Mouse (Mus musculus): ENCODE results near the gene Rbmxl1.

The Rbmxl1 gene

GRCm38 (mm10) chr8:78493031-78493430 is 15.7 kb downstream of the Rbmxl1 start:
- DNase-seq (ENCODE audit: low spot score), result no peak

- DNase-seq (ENCODE audit: low spot score), result no peak
Observed at GRCm38 (mm10) chr8:78489733-78490132, 19.0 kb downstream of the Rbmxl1 start.

GRCm38 (mm10) chr8:78477051-78477829 is 31.5 kb downstream of the Rbmxl1 start:
- DNase-seq (ENCODE audit: low spot score), result no peak

DNA sequence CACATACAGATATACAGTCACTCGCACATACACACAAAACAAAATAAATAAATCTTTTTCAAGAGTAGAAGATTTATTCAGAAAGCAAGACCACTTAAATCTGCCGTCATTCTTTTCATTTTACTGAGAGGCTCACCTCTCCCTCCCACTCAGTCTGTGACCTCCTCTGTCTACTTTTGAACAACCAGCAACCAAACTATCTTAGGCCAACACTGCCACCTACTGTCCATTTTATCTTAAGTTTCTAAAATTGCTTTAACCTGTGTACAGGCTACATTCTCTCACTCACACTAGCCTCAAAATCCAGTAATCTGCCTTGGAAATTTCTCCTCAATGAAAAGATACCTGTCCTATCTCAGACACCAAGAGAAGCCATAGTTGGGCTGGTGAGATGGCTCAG is 40.8 kb downstream of the Rbmxl1 start:
- no peak for DNase-seq (ENCODE audit: low spot score)

- no peak for DNase-seq (ENCODE audit: low spot score)
Observed at GRCm38 (mm10) chr8:78463941-78464340, 44.8 kb downstream of the Rbmxl1 start.

DNA sequence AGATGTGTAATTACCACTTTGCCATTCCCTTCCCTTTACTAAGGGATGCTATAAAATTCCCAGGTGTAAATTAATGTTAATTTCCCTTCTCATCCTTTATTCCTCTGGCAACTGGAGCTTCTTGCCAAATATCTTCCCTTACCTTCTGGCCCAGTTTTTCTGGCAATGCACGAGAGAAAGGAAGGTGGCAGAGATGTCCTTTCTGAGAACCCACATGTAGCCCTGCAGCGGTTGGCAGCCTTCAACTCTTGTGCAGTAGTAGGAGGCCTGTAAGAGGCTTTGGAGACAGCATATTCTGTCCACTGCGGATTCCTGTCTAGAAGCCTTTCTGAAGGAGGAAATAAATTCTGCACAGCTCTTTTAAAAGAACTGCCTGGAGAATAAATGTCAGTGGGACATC is 52.3 kb downstream of the Rbmxl1 start:
- DNase-seq (ENCODE audit: low spot score), result no peak
